7 mouse cellular contexts compared by ENCODE assay signal in genomic region chr1:46066484-46067251, GRCm38 (mm10). TPM values are rescaled to one million over a fixed set of nuclear protein-coding genes. Genes with fewer than 3 reads are reported as not detected.
DNase-seq lines count a peak whose midpoint lies in the region; ATAC-seq and TF ChIP-seq lines count a peak whose summit lies in the region.

No protein-coding gene starts in this region.

- ATAC-seq in embryonic facial prominence, embryonic 12.5 days (ENCODE audit: insufficient number of reproducible peaks, insufficient read depth, low FRiP score, low TSS enrichment): peak; percentile 88
- peak; percentile 93 for ATAC-seq in midbrain, embryonic 12.5 days (ENCODE audit: low FRiP score, low read depth)
- ATAC-seq in stomach, postnatal 0 days (ENCODE audit: low FRiP score, low TSS enrichment): peak; percentile 84

- H3K9me3 ChIP-seq in embryonic facial prominence, embryonic 12.5 days: no peaks in the 10 kb centered on the region
- H3K9me3 ChIP-seq in midbrain, embryonic 12.5 days: no peaks in the 10 kb centered on the region
- no peaks in the 10 kb centered on the region for H3K9me3 ChIP-seq in stomach, postnatal 0 days (ENCODE audit: control insufficient read depth, low read length)

- H3K9ac ChIP-seq in embryonic facial prominence, embryonic 12.5 days: peak overlapping the region; percentile 76
- peak overlapping the region; percentile 85; the same call in 1 of the 2 replicates for H3K9ac ChIP-seq in heart, adult 2 months (ENCODE audit: low read depth, low read length)
- peak overlapping the region; percentile 76 for H3K9ac ChIP-seq in midbrain, embryonic 12.5 days (replicated peaks)
- H3K9ac ChIP-seq in stomach, postnatal 0 days (ENCODE audit: low read length): peak overlapping the region; percentile 71

- no peak for TF ChIP-seq POLR2A in bone marrow macrophage, adult 2 months (IDR thresholded peaks at IDR 0.05; ENCODE audit: borderline replicate concordance, low read depth, low read length)
- 0 out of 2 replicates have a peak, but pooled peaks have one; percentile 13 for TF ChIP-seq POLR2A in heart, adult 2 months (IDR thresholded peaks at IDR 0.05; ENCODE audit: insufficient read depth, low read depth, low read length)
- no peak for TF ChIP-seq POLR2A in kidney, adult 2 months (IDR thresholded peaks at IDR 0.05; ENCODE audit: low read depth, low read length)

- no peak for TF ChIP-seq CTCF in bone marrow macrophage, adult 2 months (IDR thresholded peaks at IDR 0.05; ENCODE audit: low read depth, low read length)
- peak; percentile 52 for TF ChIP-seq CTCF in heart, adult 2 months (IDR thresholded peaks at IDR 0.05)
- TF ChIP-seq CTCF in kidney, adult 2 months (conservative IDR thresholded peaks at IDR 0.05; ENCODE audit: insufficient read depth, insufficient read length, low read depth, low read length): 0 out of 2 replicates have a peak, but pooled peaks have one; percentile 12
- peak; percentile 71 for TF ChIP-seq CTCF in stomach, postnatal 0 days (IDR thresholded peaks at IDR 0.05; ENCODE audit: low read depth)

- no peaks in the 10 kb centered on the region for H3K36me3 ChIP-seq in embryonic facial prominence, embryonic 12.5 days
- no peaks in the 10 kb centered on the region for H3K36me3 ChIP-seq in heart, adult 2 months (ENCODE audit: control insufficient read depth, insufficient read depth, low read length)
- H3K36me3 ChIP-seq in kidney, adult 2 months (ENCODE audit: control insufficient read depth, insufficient read depth, low read length): no peaks in the 10 kb centered on the region
- H3K36me3 ChIP-seq in midbrain, embryonic 12.5 days: no peaks in the 10 kb centered on the region
- H3K36me3 ChIP-seq in stomach, postnatal 0 days (ENCODE audit: control insufficient read depth, insufficient read depth, low read length): no peaks in the 10 kb centered on the region

- no peak for TF ChIP-seq EP300 in heart, adult 2 months (IDR thresholded peaks at IDR 0.05; ENCODE audit: insufficient read depth, low read depth, low read length)
- no peak for TF ChIP-seq EP300 in stomach, postnatal 0 days (optimal IDR thresholded peaks at IDR 0.05)

- H3K4me3 ChIP-seq in bone marrow macrophage, adult 2 months (ENCODE audit: insufficient read depth, low read length): peak overlapping the region; percentile 53
- peak overlapping the region; percentile 58 for H3K4me3 ChIP-seq in embryonic facial prominence, embryonic 12.5 days
- H3K4me3 ChIP-seq in heart, adult 2 months: peak overlapping the region; percentile 51
- peak overlapping the region; percentile 82 for H3K4me3 ChIP-seq in kidney, adult 2 months (ENCODE audit: insufficient read depth, low read depth, low read length)
- H3K4me3 ChIP-seq in midbrain, embryonic 12.5 days: peak overlapping the region; percentile 67
- H3K4me3 ChIP-seq in stomach, postnatal 0 days (ENCODE audit: low read depth, low read length): peak overlapping the region; percentile 62

- 1% methylated on average over 28 of the region's 28 CpGs for WGBS in embryonic facial prominence, embryonic 12.5 days
- WGBS in heart, adult 2 months: under 1% methylated on average over 28 of the region's 28 CpGs
- under 1% methylated on average over 28 of the region's 28 CpGs for WGBS in kidney, adult 2 months
- WGBS in midbrain, embryonic 12.5 days: under 1% methylated on average over 28 of the region's 28 CpGs
- 2% methylated on average over 28 of the region's 28 CpGs for WGBS in stomach, postnatal 0 days

- peak overlapping the region; percentile 57 for H3K4me2 ChIP-seq in embryonic facial prominence, embryonic 12.5 days (replicated peaks)
- peak overlapping the region; percentile 65 for H3K4me2 ChIP-seq in midbrain, embryonic 12.5 days (replicated peaks)
- peak overlapping the region; percentile 79 for H3K4me2 ChIP-seq in stomach, postnatal 0 days (replicated peaks; ENCODE audit: low read depth)

- no peak overlapping the region for H3K27ac ChIP-seq in bone marrow macrophage, adult 2 months (ENCODE audit: insufficient read depth, low read depth, low read length)
- H3K27ac ChIP-seq in embryonic facial prominence, embryonic 12.5 days: peak overlapping the region; percentile 86
- H3K27ac ChIP-seq in heart, adult 2 months: peak overlapping the region; percentile 40
- peak overlapping the region; percentile 59; the same call in 1 of the 2 replicates for H3K27ac ChIP-seq in kidney, adult 2 months (ENCODE audit: insufficient read depth, low read depth, low read length)
- H3K27ac ChIP-seq in midbrain, embryonic 12.5 days (replicated peaks): peak overlapping the region; percentile 84
- H3K27ac ChIP-seq in stomach, postnatal 0 days (replicated peaks): peak overlapping the region; percentile 77

- no peaks in the 10 kb centered on the region for H3K27me3 ChIP-seq in embryonic facial prominence, embryonic 12.5 days
- no peaks in the 10 kb centered on the region for H3K27me3 ChIP-seq in heart, adult 2 months (ENCODE audit: control insufficient read depth, insufficient read depth, low read length)
- no peaks in the 10 kb centered on the region for H3K27me3 ChIP-seq in kidney, adult 2 months (replicated peaks; ENCODE audit: control insufficient read depth, insufficient read depth, low read length)
- no peaks in the 10 kb centered on the region for H3K27me3 ChIP-seq in midbrain, embryonic 12.5 days
- no peaks in the 10 kb centered on the region for H3K27me3 ChIP-seq in stomach, postnatal 0 days (ENCODE audit: control insufficient read depth, insufficient read depth, low read length)

- DNase-seq in heart, adult 2 months: peak; percentile 65 to 73
- DNase-seq in kidney, adult 2 months: peak; percentile 85
- peak; percentile 70 for DNase-seq in left cerebral cortex, postnatal 4 days
- DNase-seq in stomach, postnatal 0 days (ENCODE audit: low spot score): peak; percentile 63

- intact Hi-C loops in heart, adult 2 months (cut with DNase I): no loop called here
- intact Hi-C loops in left cerebral cortex, postnatal 4 days (cut with DNase I): loop anchor here (10.0 kb wide), 1 partner anchor 348 kb away; no protein-coding TSS in a partner anchor

- no peaks in the 10 kb centered on the region for H3K79me2 ChIP-seq in heart, adult 2 months (replicated peaks; ENCODE audit: control insufficient read depth, insufficient read depth, low read length)

- H3K4me1 ChIP-seq in bone marrow macrophage, adult 2 months (ENCODE audit: control insufficient read depth, insufficient read depth, low read length): no peaks in the 10 kb centered on the region
- peaks cover 4% of the 10 kb centered on the region; the same call in 1 of the 2 replicates for H3K4me1 ChIP-seq in embryonic facial prominence, embryonic 12.5 days
- no peaks in the 10 kb centered on the region; the same call in 1 of the 2 replicates for H3K4me1 ChIP-seq in heart, adult 2 months (ENCODE audit: control insufficient read depth, insufficient read depth, low read length)
- no peaks in the 10 kb centered on the region for H3K4me1 ChIP-seq in kidney, adult 2 months (ENCODE audit: control insufficient read depth, insufficient read depth, low read length)
- H3K4me1 ChIP-seq in midbrain, embryonic 12.5 days: no peaks in the 10 kb centered on the region
- no peaks in the 10 kb centered on the region for H3K4me1 ChIP-seq in stomach, postnatal 0 days (replicated peaks; ENCODE audit: control insufficient read depth, insufficient read depth)

RNA-seq across cellular contexts. Expression of gene Dnah7b, which starts 0.6 kb away (rescaled TPM):
- not detected in 2 replicates for polyA plus RNA-seq in bone marrow macrophage, adult 2 months (2012; ENCODE audit: insufficient read depth, insufficient read length, missing spikeins)
- 2.6 and 2.9 TPM in 2 replicates for polyA plus RNA-seq in embryonic facial prominence, embryonic 12.5 days (2016; fragmentation: Nextera tagmentation; extraction: Ambion mirVana)
- under 1 TPM; 0.42 to 0.73 TPM for total RNA-seq in heart, adult 2 months (2021)
- 0.29 and 0.55 TPM in 2 replicates for polyA plus RNA-seq in heart, adult 2 months (2012; rRNA removed)
- polyA plus RNA-seq in kidney, adult 2 months (2012; rRNA removed): 3.7 and 4.1 TPM in 2 replicates
- 1 to 10 TPM; 2.0 to 3.0 TPM for total RNA-seq in left cerebral cortex, postnatal 4 days (2021)
- 2.0 and 2.8 TPM in 2 replicates for polyA plus RNA-seq in midbrain, embryonic 12.5 days (2016; fragmentation: Nextera tagmentation; extraction: Ambion mirVana)
- polyA plus RNA-seq in stomach, postnatal 0 days (2015; fragmentation: Nextera tagmentation; extraction: Ambion mirVana): 0.23 and 0.62 TPM in 2 replicates
